Mouse (Mus musculus) kidney, adult 2 months (tissue): Measurements from ENCODE around the gene Kcnh1.

ENCODE experiments used
- CTCF ChIP-seq: fragments of 200-500 bp; conservative IDR thresholded peaks from 2 replicates; pipeline ENCODE4 v1.5.1; 2011; ENCODE audit warnings: low read depth, mild to moderate bottlenecking, control low read depth, low read length, moderate library complexity, mixed read lengths; ENCODE audit not compliant: insufficient read depth, insufficient read length
- POLR2A ChIP-seq: fragments of 200-500 bp; IDR thresholded peaks from one replicate; pipeline ENCODE4 v1.6.1; 2011; ENCODE audit warnings: low read depth, low read length, control low read depth

- TF ChIP-seq POLR2A = no peak
- TF ChIP-seq CTCF = no peak
These were observed 102.8 kb downstream of the Kcnh1 start for GRCm38 (mm10) chr1:192293391-192293790.
